Mouse (Mus musculus): ENCODE results near the gene Fras1. TPM values are rescaled to one million over a fixed set of nuclear protein-coding genes. Genes with fewer than 3 reads are reported as not detected.

Fras1 gene
- total RNA-seq, 2 experiments from 2014 or later: not detected

DNA sequence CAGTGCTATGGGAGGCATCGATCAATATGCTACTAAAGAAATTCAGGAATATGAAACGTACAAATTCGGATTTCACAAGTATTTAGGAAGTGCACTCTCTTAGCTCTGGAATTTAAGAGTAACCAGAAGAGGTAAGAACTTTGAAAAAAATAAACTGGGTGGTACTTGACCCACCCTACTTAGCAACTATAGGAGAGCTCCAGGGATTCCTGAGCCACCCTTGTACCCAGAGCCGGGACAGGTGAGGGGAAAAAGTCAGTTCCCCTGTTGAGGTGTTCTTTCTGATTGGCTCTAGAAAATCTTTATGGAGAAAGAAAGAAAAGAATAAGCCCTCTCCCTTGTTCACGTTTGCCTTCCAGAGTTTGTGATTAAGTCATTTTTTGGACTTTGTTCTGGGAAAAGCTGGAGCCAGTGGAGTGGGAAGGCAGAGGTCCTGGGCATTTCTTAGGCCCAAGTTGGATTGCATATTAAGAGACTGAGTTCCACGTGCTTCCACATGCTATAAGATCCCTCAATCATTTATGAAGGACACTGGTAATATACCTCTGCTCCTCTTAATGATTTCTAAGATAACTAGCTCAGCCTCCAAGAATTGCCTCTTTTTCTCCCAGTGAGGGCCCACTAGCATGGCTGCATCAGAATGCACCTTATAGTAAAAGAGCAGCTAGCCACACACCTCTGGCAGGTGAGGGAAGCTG is 265.6 kb downstream of the Fras1 start:
- ATAC-seq (ENCODE audit: poor library complexity, severe bottlenecking): no peak

DNA sequence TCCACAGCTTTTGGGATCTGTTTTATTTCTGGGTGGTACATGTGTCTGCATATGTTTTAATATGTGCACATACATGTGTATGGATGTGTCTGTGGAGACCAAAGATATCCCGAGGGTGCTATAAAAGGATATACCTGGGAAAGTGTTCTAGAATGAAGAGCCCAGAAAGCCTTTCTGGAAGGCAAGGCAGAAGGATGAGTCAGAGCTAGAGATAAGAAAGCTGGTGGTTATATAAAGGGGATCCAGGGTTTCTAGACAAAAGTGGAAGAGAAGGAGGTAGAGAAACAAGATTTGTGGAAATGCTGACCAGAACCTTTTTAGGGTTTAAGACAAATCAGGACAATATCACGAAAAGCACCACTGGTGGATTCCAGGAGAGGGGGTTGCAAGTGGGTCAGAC is 267.5 kb downstream of the Fras1 start:
- no peak for ATAC-seq (ENCODE audit: poor library complexity, severe bottlenecking)

GRCm38 (mm10) chr5:96675676-96676075 is 301.9 kb downstream of the Fras1 start:
- no peak for ATAC-seq (ENCODE audit: poor library complexity, severe bottlenecking)

DNA sequence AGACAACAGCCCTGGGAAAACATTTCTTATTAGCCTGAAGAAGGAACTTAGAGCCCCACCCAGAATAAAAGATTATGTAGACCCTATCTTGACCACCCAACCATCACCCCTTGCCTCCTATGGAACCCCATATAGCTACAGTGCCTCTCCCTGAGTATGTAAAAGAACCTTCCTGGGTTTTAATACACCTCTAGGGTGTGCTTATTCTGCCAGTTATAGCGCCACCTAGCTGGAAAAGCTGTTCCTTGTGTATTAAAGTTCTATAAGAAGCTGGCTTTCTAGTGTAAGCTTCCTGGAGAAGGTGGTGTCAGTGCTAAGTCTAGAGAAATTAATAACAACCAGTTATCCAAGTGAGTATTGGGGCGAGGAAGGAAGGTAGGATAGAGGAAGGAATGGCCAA is 303.7 kb downstream of the Fras1 start:
- ATAC-seq (ENCODE audit: poor library complexity, severe bottlenecking): no peak

GRCm38 (mm10) chr5:96681085-96681484 is 307.3 kb downstream of the Fras1 start:
- no peak for ATAC-seq (ENCODE audit: poor library complexity, severe bottlenecking)

- ATAC-seq (ENCODE audit: poor library complexity, severe bottlenecking): no peak
These were observed 309.0 kb downstream of the Fras1 start for GRCm38 (mm10) chr5:96682777-96683176.

DNA sequence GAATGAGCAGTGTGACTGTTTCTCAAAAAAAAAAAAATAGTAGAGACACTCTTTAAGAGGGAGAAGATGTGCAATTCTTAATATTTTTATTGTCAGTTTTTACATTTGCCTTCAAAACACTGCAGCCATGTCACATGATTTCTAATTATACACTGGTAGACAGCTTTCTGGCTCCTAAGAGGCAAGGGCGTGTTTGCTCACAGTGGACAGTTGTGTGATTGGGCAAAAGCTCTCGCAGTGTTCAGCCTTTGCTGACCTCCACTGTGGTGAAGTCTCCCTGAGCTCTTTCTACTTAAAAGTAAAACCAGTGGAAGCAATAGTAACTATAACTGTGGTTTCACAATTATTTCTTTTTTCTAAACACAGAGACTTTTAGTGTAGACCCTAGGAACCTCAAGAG is 315.1 kb downstream of the Fras1 start:
- ATAC-seq (ENCODE audit: poor library complexity, severe bottlenecking): no peak

- no peak for ATAC-seq (ENCODE audit: poor library complexity, severe bottlenecking)
These were observed 325.2 kb downstream of the Fras1 start for GRCm38 (mm10) chr5:96698972-96699371.

DNA sequence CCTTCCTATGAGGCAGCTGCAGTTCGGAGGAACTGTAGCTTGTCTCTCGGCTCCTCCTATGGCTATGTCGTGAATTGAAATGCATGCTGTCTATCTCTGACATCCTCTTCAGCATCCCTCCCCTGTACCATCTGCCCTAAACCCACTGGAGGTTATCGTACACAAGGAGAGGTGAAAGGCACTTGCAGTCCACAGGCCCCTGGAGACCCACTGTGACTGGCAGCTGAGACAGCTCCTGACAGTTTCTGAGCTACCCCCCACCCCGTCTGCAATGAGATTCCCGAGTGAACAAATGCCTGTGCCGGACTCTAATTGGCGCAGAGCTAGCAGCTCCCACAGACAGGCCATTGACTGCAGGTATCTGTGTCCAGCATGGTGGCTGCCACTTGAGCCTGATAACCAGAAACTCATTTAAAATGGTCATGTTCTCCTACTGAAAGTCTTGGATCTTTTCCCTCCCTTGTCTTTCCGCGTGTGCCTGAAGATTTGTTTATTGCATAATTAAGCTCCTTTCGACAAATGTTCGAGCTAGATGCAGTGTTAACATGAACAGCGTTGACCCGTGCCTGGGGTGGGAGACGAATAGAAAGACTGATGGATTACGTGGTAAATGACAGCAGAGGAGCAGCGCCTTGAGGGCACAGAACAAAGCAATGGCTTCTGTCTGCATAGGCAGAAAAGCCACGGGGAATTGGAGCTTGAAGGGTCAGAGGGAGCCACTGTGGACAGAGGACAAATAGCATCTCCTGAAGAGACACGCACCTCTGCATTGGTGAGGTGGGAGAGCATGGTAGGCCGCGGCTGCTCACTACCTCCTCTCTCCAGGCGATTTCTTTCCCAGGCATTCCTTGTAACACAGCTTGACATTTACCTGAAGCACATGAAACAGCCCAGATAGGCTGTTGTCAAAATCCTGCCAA is 329.2 kb downstream of the Fras1 start:
- no peak for ATAC-seq (ENCODE audit: poor library complexity, severe bottlenecking)

- no peak for ATAC-seq (ENCODE audit: poor library complexity, severe bottlenecking)
These were observed 334.8 kb downstream of the Fras1 start for GRCm38 (mm10) chr5:96708515-96708914.

- no peak for ATAC-seq (ENCODE audit: poor library complexity, severe bottlenecking)
These were observed 338.4 kb downstream of the Fras1 start for GRCm38 (mm10) chr5:96712089-96712684.

DNA sequence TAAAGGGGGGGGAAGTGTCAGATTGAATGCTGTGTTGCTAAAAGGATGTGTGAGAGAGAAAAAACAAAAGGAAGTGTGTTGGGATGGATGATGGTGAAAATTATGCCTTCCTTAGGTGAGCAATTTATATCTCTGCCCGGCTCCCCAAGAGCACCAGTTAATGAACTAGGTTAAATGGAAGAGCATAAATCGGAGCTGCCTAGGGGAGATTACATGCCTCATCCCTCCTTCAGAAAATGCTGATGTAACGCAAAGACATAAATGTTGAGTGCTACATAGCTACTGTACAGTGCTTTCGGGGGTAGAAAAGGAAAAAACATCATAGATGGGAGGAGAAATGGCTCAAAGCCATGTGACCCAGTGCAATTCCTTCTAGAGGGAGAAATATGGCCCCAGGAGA is 339.0 kb downstream of the Fras1 start:
- no peak for ATAC-seq (ENCODE audit: poor library complexity, severe bottlenecking)

DNA sequence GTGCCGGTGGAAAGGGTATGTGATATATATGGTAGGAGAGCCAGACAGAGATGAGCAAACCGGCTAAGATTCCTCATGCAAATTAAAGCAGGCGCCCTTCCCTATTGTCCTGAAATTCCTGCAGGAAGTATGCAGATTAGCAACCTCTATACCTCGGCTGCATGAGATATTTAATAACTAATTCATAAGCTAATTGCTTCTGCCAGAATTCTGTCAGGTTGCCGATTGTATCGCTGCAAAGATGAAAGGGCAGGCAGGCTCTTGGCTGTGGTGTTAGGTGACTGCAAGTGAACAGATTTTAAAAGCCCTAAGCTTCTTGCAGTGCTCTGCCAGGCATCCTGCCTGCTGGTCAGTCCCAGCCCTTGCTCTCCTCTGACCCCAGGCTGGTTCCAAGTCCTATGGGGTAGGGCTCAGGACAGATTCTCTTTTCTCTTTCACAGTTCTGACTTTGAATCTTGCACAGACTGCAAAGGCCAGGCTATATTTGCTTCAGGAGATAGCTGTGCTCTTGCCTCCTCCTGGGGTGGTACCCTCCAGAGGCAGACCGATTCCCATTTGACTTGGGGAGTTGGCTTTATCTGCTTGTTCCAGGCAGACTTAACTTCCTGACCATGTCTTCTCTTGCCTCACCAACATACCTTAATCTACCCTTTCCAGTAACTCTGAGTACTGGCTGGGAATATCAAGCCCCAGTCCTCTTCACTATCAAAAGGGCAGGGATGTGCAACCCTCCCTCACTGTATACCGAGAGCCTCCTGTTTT is 342.7 kb downstream of the Fras1 start:
- no peak for ATAC-seq (ENCODE audit: poor library complexity, severe bottlenecking)

- ATAC-seq (ENCODE audit: poor library complexity, severe bottlenecking): no peak
These were observed 343.9 kb downstream of the Fras1 start for GRCm38 (mm10) chr5:96717690-96718089.

DNA sequence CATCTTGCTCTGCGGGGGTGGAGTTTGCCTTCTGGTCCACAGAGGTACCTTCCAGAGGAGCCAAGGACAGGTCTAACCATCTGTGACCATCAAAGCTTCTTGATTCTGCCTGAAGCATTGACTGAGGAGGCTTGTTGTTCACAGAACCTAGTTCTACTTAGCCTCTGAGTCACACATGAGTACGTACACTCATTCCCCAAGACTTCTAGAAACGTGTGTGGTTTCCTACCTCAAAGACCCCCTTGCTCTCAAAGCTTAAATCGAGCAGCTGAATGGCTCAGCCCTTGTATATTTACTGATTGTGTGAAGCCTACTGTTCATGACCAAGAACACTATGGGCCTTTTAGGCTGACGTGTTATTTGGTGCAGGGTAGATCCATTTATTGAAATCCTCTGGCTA is 344.8 kb downstream of the Fras1 start:
- ATAC-seq (ENCODE audit: poor library complexity, severe bottlenecking): no peak

- no peak for ATAC-seq (ENCODE audit: poor library complexity, severe bottlenecking)
These were observed 345.5 kb downstream of the Fras1 start for GRCm38 (mm10) chr5:96719221-96719620.

DNA sequence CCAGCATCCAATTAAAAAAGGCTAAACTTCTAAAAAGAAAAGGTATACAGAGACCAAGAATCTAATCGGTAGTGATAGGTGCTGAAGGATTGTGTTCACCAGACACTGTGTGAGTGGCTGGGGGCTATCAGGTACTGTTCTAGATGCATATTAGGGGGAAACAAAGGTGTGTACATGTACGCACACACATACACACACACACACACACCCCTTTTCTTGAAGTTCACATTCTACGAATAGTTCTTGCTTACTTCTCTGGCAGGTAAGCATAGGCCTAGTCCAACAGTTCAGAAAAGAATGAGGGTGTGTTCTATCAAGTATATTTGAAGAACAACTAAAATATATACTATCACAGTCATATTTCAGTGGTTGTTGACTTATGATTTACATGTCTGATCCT is 348.9 kb downstream of the Fras1 start:
- no peak for ATAC-seq (ENCODE audit: poor library complexity, severe bottlenecking)

GRCm38 (mm10) chr5:96739138-96739878 is 365.6 kb downstream of the Fras1 start:
- no peak for ATAC-seq (ENCODE audit: poor library complexity, severe bottlenecking)

GRCm38 (mm10) chr5:96747195-96747984 is 373.6 kb downstream of the Fras1 start:
- ATAC-seq (ENCODE audit: poor library complexity, severe bottlenecking): no peak

- no peak for ATAC-seq (ENCODE audit: poor library complexity, severe bottlenecking)
These were observed 383.9 kb downstream of the Fras1 start for GRCm38 (mm10) chr5:96757615-96758014.
